Mouse (Mus musculus): ENCODE results near the gene Gpr152.

DNA sequence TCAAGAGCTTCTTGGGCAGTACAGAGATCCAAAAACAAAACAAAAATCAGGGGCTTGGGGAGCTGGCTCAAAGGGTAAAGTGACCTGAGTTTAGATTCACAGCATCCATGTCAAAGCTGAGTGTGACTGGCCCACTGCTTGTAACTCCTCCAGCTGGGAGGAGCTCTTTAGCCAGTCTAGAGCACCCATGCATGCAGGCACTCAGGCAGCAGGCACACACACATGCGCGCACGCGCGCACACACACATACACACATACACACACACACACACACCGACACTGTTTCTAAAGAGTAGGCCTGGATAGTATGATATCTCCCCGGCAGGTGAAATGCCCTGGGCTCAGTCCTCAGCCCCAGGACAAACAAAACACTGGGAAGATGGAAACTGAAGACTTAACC is 22.6 kb upstream of the Gpr152 start:
- TF ChIP-seq CTCF (conservative IDR thresholded peaks at IDR 0.05; ENCODE audit: low read length) = no peak
- no peak for TF ChIP-seq NANOG (IDR thresholded peaks at IDR 0.05; ENCODE audit: borderline replicate concordance, low read length)
- no peak for TF ChIP-seq POU5F1 (IDR thresholded peaks at IDR 0.05; ENCODE audit: borderline replicate concordance, low read length)

Data from E14TG2a.4 (cell line).